Mouse (Mus musculus) G1E (cell line): ENCODE data around the gene Tbl1xr1. TPM values are rescaled to one million over a fixed set of nuclear protein-coding genes. Genes with fewer than 3 reads are reported as not detected.

Experiments
- ATAC-seq: 2 replicates; pipeline ENCODE4 v1.8.0; 2016; ENCODE audit warnings: mild to moderate bottlenecking; ENCODE audit not compliant: insufficient number of reproducible peaks, poor library complexity, low FRiP score, severe bottlenecking; ENCODE audit errors: extremely low read depth
- DNase-seq: peaks from one replicate; pipeline ENCODE4 v3.0.0; 2012; ENCODE audit warnings: low spot score
- H3K27me3 ChIP-seq: 2 replicates; pipeline ENCODE4 v1.6.1; 2012; ENCODE audit warnings: mild to moderate bottlenecking, low read length, inconsistent platforms; ENCODE audit not compliant: insufficient read depth
- H3K36me3 ChIP-seq: replicated peaks from 2 replicates; pipeline ENCODE3; 2012; ENCODE audit warnings: mild to moderate bottlenecking, inconsistent platforms
- H3K4me1 ChIP-seq: 2 replicates; pipeline ENCODE4 v1.6.1; 2012; ENCODE audit warnings: low read depth, low read length, inconsistent platforms, mixed read lengths; ENCODE audit not compliant: insufficient read depth
- H3K4me3 ChIP-seq: 2 replicates; pipeline ENCODE4 v1.5.1; 2012; ENCODE audit warnings: low read depth, mild to moderate bottlenecking, inconsistent platforms, low read length, moderate library complexity, mixed read lengths
- H3K9me3 ChIP-seq: replicated peaks from 2 replicates; pipeline ENCODE4 v1.6.1; 2012; ENCODE audit warnings: inconsistent platforms
- CTCF ChIP-seq: IDR thresholded peaks from 2 replicates; pipeline ENCODE4 v1.5.1; 2012; ENCODE audit warnings: low read depth, low read length, inconsistent platforms, mixed read lengths
- GATA1 ChIP-seq: IDR thresholded peaks from 2 replicates; pipeline ENCODE4 v1.6.1; 2012; ENCODE audit warnings: borderline replicate concordance, low read length, inconsistent platforms, mixed read lengths
- GATA2 ChIP-seq: IDR thresholded peaks from 2 replicates; pipeline ENCODE4 v1.6.1; 2012; ENCODE audit warnings: low read depth, low read length, inconsistent platforms, borderline replicate concordance
- POLR2AphosphoS5 ChIP-seq: IDR thresholded peaks from 2 replicates; pipeline ENCODE4 v1.6.1; 2012; ENCODE audit warnings: low read depth, low read length, inconsistent platforms; ENCODE audit not compliant: insufficient replicate concordance
- TAL1 ChIP-seq: conservative IDR thresholded peaks from 2 replicates; pipeline ENCODE4 v1.6.1; 2012; ENCODE audit warnings: low read depth, low read length, inconsistent platforms, mixed read lengths
- polyA plus RNA-seq: library from polyadenylated mRNA; stranded (reverse); fragments of >175 nt; gene quantifications from 2 replicates; pipeline ENCODE4 v1.2.3, GENCODE M21; 2012
- total RNA-seq, 2 experiments: library from RNA; stranded (forward) in 1 of 2; stranded (reverse) in 1 of 2; fragments of 200-1000 nt in 1 of 2; fragments of >200 nt in 1 of 2; fragmentation: Nextera tagmentation in 1 of 2; gene quantifications; 2 replicates each; pipeline ENCODE4 v1.2.3; 2014 to 2017

Gene Tbl1xr1
- total RNA-seq (2014; fragmentation: Nextera tagmentation) (77.4 and 95.8 TPM in 2 replicates), total RNA-seq (2017) (46.0 and 53.5 TPM in 2 replicates), polyA plus RNA-seq (20.3 and 25.9 TPM in 2 replicates)

GRCm38 (mm10) chr3:22076561-22076935, at the start of gene Tbl1xr1:
TSS of gene Tbl1xr1 (plus strand) at chr3:22076652.
- H3K4me1 ChIP-seq = peaks cover 53% of the 10 kb centered on the region

GRCm38 (mm10) chr3:22038004-22038403, 38.4 kb upstream of the Tbl1xr1 start:
- Histone ChIP-seq H3K4me1 (peaks cover 2% of the 10 kb centered on the region), H3K9me3 (no peaks in the 10 kb centered on the region), H3K36me3 (no peaks in the 10 kb centered on the region), H3K4me3 (no peak overlapping the region), H3K27me3 (0 out of 2 replicates have a peak, but pooled peaks cover 2% of the 10 kb centered on the region)
- DNase-seq = no peak
- ATAC-seq = no peak
- no peak for TF ChIP-seq CTCF
- TF ChIP-seq POLR2AphosphoS5 = no peak
- no peak for TF ChIP-seq GATA1
- TF ChIP-seq GATA2 = no peak
- no peak for TF ChIP-seq TAL1

More at GRCm38 (mm10) chr3:22076561-22076935, at the start of gene Tbl1xr1:
- Histone ChIP-seq H3K27me3 (no peaks in the 10 kb centered on the region), H3K4me3 (peak within 1 kb of the TSS; percentile 92), H3K9me3 (no peaks in the 10 kb centered on the region), H3K36me3 (peaks cover 20% of the 10 kb centered on the region)
- TF ChIP-seq TAL1 (no peak), GATA1 (no peak), CTCF (no peak), GATA2 (no peak), POLR2AphosphoS5 (no peak)
- ATAC-seq = peak; percentile 10; the same call in 1 of the 2 replicates
- DNase-seq = peak; percentile 80

DNA sequence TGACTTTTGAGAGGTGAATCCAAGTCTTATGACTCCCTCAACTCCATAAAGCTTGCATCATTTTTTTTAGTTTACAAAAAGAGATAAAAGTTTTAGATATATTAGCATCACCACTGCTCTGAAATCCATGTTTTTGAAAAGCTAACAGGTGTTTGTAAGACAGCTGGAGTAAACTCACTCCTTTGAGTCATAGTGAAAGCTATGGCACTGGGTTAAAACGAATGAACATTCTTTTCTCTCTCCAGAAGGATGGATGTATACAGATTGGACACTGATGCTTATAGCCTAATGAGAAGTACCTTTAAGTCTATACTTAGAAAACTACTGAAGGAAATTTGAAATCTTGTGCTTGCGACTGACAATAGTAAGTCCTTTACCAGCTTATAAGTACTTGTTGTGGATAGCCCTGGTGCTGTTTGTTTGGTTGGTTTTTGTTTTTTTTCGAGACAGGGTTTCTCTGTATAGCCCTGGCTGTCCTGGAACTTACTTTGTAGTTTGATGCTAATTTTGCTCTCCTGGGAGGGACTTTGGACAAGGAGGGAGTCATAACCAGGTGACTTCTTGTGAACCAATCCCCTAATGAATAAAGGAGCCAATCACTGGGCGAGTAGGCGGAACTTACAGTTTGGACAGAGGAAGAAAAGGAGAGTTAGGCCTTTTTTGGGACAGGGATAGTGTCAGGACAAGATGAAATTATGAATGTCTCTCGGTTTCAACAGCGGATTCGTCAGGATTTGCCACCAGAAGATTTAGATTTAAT, 37.2 kb upstream of the Tbl1xr1 start:
- H3K4me3 ChIP-seq = no peak overlapping the region
- DNase-seq = no peak
- no peak for ATAC-seq
- no peaks in the 10 kb centered on the region for H3K27me3 ChIP-seq
- H3K4me1 ChIP-seq = peaks cover 1% of the 10 kb centered on the region
- TF ChIP-seq CTCF (no peak), GATA2 (no peak), POLR2AphosphoS5 (no peak), GATA1 (no peak), TAL1 (no peak)
- no peaks in the 10 kb centered on the region for H3K36me3 ChIP-seq
- no peaks in the 10 kb centered on the region for H3K9me3 ChIP-seq

GRCm38 (mm10) chr3:22040627-22041026, 35.8 kb upstream of the Tbl1xr1 start:
- DNase-seq (no peak), ATAC-seq (no peak)
- Histone ChIP-seq H3K27me3 (no peaks in the 10 kb centered on the region), H3K4me1 (no peaks in the 10 kb centered on the region), H3K36me3 (no peaks in the 10 kb centered on the region), H3K4me3 (no peak overlapping the region), H3K9me3 (no peaks in the 10 kb centered on the region)
- no peak for TF ChIP-seq GATA1
- no peak for TF ChIP-seq POLR2AphosphoS5
- no peak for TF ChIP-seq TAL1
- TF ChIP-seq GATA2 = no peak
- no peak for TF ChIP-seq CTCF

GRCm38 (mm10) chr3:22047203-22047602, 29.2 kb upstream of the Tbl1xr1 start:
- DNase-seq = no peak
- Histone ChIP-seq H3K4me1 (no peaks in the 10 kb centered on the region), H3K36me3 (no peaks in the 10 kb centered on the region), H3K9me3 (peaks cover 6% of the 10 kb centered on the region; the same call in 1 of the 2 replicates), H3K4me3 (no peak overlapping the region), H3K27me3 (peaks cover 4% of the 10 kb centered on the region)
- no peak for ATAC-seq
- TF ChIP-seq GATA2 (no peak), GATA1 (no peak), CTCF (no peak), TAL1 (no peak), POLR2AphosphoS5 (no peak)

DNA sequence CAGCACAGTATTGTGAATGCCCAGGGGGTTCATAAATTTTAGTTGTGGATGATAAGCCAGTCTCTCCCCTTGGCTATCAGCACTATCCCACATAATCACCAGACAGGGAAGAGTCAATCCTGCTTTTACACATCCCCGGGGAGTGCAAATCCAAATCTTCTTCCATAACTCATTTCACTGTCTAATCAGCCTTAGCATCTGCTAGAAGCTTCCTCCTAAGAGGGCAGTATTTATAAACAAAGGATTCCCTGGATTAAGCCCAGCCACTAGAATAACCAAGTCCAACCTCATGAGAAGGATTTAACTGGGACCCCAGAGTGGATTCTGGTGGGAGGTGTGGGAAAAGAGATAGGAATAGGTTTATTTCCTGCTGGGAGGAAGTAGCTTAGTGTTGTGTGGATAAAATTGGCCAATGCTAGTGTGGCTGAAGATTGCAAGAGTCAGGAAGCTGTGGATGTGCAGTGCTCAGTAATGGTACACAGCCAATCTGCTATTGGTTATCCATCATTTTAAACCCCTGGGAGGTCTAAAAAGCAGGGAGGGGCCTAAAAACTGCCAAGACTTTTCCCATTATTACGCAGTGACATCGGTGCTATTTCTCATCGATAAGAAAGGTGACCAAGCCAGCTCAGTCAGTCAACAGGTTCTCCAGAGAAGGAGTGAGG, 19.7 kb upstream of the Tbl1xr1 start:
- H3K4me1 ChIP-seq = no peaks in the 10 kb centered on the region
- TF ChIP-seq GATA2 = no peak
- no peak for TF ChIP-seq CTCF
- TF ChIP-seq GATA1 = no peak
- no peak for TF ChIP-seq TAL1
- no peak for TF ChIP-seq POLR2AphosphoS5
- no peaks in the 10 kb centered on the region for H3K36me3 ChIP-seq
- ATAC-seq (no peak), DNase-seq (no peak)
- H3K4me3 ChIP-seq = no peak overlapping the region
- H3K27me3 ChIP-seq = peaks cover 18% of the 10 kb centered on the region
- H3K9me3 ChIP-seq = peaks cover 3% of the 10 kb centered on the region; the same call in 1 of the 2 replicates
